Mouse (Mus musculus) heart, adult 9 months (tissue): Measurements from ENCODE around the gene Ino80e.
A peak's percentile ranks its signal among the peaks of the same experiment; 100 is the strongest.

Source experiments
- DNase-seq, 2 experiments: peaks; one replicate each; pipeline ENCODE4 v3.0.0; 2022; ENCODE audit warnings: low spot score in 2 of 2

Gene Ino80e

DNA sequence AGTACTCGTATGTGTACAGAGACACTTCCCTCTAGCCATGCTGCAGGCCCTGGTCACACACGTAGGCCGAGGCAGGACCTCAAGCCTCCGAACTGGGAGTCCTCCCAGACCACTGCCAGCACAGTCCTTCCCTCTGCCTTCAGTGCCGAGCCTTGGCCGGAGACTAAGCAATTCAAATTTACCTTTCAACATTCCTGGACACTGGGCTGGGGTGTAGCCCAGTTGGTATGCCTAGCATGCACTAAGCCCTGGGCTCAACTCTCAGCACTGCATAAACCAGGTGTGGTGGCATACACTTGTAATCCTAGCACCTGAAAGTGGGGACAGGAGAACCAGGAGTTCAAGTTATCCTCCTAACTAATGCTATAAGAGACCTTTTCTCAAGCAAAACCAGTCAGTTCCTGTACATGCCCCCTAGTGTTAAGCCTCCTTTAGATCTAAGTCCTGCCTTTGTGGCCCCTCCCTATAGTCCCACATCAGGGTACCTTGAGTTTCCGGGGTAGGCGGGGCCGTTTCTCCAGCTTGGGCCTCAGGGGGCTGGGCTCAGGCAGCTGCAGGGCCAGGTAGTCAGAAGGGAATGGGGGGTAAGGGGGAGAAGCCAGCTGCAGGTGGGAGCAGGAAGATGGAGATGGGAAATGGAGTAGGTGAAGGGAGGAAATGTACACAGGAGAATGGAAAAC, 5.3 kb downstream of the Ino80e start:
- no peak for DNase-seq

DNA sequence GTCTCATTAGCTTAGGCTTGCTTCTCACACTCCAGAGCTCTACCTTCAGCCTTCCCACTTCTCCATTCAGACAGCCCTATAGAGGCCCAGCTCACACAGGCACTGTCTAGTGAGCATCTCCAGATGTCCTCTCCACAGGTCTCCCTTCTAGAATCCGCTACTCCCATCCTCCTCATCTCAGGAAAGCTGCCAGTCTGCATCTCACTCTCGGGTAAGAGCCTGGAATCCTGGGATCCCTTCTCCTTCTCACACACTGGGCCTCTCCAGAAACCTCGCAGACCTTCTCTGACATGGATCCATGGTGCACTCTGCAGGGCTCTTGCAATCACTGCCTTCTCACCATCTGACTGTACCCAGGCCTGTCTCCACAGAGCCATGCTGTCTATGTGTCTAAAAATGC, 6.5 kb downstream of the Ino80e start:
- DNase-seq = no peak

DNA sequence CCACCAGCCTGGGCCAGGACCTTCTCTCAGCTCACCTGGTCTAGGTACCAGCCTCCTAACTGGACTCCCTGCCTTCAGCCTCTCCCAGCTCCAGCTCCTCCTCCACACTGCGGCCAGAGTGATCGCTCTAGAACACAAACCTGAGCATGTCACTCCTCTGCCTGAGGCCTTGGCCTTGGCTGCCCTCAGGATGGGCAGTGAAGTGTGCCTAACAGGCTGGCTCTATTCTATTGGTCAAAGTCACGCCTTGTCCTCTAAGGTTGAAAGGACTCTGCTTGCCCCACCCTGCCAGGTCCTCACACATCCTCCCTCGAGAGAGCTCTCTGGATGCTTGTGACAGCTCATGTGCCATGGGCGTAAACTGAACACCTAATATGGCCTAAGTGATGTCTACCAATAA, 8.7 kb downstream of the Ino80e start:
- DNase-seq = no peak

DNA sequence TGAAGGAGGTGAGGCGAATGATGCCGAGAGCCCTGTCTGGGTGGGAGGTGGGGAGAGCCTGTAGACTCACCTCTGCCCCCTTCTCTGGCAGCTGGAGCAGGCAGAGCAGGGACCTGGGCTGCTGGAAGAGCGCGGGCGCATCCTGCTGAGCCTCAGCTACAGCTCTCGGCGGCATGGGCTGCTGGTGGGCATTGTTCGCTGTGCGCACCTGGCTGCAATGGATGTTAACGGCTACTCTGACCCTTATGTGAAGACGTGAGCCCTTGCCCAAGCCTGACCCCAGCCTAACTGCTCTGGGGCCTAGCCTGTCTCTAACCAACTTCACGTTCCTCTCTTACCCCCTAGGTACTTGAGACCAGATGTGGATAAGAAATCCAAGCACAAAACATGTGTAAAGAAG, 11.0 kb downstream of the Ino80e start:
- no peak for DNase-seq

DNA sequence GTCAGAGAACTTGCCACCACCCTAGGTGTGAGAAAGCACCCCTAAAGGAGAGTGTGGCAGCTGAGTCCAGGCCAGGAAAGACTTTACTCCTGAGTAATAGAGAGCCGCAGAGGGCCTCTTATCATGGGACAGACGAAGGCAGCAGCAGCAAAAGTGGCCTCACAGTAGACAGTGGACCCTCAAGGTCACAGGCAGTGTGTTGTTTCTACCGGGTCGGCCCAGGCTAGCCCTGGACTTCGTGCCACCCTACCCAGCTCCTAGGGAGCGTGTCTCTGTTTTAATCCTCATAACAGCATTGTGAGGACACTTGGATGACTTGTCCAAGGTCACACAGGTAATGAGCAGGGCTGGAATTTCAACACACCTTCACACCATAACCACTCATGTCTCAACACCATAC, 12.0 kb downstream of the Ino80e start:
- DNase-seq = no peak

DNA sequence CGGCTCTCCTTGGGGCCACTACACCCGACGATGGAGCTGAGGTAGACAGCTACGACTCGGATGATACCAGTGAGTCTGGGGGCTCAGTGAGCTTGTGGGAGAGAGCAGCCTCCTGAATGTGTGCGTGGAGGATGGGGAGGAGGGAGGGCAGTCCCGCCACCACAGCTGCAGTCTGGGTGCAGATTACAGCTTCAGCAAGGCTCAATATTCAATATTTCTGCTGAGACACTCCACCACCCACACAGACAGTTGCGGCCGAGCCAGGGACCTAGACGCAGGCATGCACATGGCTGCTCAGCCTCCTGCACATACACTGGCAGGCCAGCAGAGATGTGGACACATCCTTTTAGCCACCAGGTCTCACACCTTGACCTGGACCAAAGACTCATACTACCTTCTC, 13.4 kb downstream of the Ino80e start:
- no peak for DNase-seq

DNA sequence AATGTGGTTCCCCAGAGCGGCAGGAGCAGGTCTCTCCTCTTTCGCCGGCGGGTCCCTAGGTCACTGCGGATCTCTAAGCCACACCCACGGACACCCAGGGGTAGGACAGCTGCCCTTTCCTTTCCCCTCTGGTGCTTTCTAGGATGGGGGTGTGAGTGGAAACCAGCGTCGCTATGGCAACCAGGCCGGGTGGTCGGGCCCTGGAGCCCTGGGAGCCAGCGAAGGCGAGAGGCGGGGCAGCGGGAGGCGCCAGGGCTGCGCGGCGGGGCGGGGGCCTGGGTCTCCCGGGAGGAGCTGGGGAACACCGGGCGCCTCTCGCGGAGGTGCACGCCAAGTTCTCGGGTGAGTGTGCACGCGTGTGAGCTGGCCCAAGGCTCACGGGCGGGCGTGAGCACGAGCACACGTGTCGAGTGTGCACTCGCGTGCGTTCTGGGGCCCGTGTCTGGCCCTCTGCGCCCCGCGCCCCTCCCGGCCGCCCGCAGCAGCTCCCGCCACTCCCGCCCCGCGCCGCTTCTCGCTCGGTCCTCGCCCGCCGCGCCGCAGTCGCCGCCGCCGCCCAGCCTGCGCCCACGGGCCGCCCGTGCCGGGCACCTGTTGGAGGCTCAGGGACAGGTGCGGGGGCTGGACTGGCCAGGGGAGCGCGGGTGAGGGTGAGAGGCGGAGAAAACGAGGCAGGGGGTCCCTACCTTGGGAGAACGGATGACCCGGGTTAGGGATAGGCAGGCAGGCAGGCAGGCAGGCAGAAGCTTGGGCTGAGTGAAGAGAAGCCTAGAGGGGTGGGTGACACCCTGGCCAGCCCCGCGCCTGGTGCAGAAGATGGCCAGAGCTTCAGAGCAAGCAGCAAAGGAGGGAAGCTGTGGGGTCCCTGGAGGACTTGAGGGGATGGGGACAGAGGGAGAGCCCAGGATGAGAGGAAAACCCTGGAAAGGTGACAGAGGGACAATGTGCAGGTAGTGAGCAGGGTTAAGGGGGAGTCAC, 14.5 kb downstream of the Ino80e start:
- DNase-seq = no peak

DNA sequence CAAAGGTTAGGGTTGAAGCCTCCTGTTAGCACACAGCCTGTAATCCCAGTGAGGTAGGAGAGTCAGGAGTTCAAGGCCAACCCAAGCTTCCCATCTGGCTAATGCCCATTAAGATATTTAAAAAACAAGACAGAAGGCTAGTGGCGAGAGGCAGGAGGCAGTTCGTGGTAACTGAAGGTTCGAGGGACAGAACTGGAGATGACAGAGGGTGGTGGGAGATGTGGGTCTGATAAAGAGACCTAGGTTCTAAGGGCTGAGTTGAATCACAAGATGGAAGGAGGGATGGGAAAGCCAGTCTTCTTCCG, 15.1 kb downstream of the Ino80e start, which contains the start of gene Doc2a:
TSS of gene Doc2a (plus strand) at position 301 of the 305 bp plus-strand sequence.
- no peak for DNase-seq

DNA sequence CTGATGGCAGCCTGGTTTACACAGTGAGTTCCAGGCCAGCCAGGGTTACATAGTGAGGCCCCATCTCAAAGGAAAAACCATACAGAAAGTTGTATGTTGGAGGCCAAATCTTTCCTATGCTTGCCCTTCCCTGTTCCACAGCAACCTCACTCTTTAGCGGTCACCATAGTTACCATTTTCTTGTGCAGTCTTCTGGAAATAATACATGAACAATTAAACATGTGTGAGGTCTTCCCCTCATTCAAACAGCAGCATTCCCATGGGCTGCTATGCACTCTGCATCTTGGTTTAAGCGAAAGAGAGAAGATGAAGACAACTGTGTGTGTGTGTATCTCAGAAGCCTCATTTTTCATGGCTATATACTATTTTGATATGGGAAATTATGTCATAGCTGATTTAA, 16.7 kb downstream of the Ino80e start:
- no peak for DNase-seq

DNA sequence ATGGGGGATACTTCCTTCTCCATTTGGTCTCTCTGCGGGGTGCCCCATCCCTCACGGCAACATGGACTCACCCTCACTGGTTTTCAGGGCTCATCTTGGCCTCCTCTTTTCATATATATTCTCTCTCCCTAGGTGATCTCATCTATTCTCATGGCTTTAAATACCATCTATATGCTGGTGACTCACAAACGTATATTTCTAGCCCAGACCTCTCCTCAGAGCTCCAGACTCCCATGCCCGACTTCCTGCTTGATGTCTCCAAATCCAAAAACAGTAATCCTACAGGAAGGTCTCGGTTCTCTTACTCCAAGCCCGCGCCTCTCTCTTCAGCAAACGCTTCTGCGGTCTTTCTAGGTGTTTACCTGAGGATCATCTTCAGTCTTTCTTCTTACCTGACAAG, 18.9 kb downstream of the Ino80e start:
- no peak for DNase-seq

DNA sequence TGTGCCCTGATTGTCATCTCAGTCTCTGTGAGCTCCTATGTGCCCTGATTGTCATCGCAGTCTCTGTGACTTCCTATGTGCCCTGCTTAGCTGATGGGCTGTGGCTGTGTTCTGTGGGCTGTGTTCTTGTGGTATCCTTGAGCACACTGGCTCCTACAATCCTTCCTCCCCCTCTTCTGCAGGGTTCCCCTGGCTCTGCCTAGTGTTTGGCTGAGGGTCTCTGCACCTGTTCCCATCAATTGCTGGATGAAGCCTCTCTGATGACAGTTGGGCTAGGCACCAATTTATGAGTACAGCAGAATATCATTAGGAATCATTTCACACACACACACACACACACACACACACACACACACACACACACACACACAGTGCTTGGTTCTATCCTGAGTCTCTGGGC, 28.9 kb downstream of the Ino80e start:
- no peak for DNase-seq

DNA sequence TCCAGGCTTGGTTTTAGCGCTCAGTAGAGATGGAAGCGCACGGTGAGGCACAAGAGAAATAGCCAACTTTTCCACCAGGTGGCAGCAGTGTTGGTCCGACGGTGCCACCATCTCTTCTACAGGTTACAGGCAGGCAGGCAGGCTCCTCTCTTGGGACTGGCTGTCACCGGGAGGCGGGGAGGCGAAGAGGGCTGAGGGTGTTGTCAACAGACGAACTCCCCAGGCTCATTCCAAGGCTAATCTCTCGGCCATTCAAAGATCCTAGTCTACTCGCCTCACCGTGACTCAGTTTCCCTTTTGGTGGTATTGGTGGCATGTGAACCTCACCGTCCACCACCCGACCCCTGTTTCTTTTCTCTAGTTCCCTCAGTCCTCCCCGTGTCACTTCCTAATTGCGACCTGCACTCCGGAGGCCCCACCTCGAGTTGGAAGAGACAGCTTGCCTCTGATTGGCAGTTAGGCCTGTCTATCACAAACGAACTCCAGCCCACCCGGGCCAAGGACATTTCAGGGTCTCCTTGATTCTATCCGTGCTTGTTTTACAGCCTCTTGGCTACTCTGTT, 30.1 kb downstream of the Ino80e start:
- DNase-seq = peak; percentile 58 to 62

DNA sequence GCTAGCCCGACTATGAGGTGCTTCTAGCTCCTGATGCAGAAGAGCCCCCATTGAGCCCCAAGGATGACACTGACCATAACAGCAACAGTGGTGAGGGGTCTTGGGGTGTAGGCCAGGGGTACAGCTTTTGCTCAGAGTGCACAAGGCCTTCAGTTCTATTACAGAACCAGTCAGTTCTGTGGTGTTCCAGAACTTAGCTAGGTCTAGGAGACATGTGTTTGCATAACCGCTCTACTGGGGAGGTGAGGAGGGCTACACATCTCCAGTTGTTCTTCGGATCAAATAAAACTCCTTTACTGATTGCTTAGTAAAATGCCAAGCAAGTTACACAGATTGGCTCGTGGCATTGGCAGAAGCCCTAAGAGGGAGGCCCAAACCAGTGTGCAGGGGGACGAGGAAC, 30.6 kb downstream of the Ino80e start, which contains the start of gene 4930451I11Rik:
TSS of gene 4930451I11Rik (minus strand) at position 101 of the 400 bp plus-strand sequence.
- no peak for DNase-seq

DNA sequence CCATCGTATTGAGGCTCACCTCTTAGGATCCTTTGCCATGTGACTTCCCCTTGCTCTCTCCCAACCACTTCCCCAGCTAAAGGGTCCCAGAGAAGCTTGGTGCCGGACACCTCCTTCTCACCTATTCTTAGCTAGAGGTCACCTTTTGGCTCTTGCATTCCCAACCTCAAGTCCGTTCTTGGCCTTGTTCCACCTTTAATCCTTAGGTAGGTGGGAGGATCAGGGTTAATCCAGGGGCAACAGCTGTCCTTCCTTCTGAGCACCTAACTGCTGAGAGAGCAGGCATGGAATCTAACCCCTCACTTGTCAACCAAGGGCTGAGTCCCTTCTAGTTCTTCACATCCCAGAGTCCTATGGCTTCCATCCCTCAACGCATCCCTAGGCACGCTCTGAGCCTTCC, 36.2 kb downstream of the Ino80e start:
- DNase-seq = no peak

DNA sequence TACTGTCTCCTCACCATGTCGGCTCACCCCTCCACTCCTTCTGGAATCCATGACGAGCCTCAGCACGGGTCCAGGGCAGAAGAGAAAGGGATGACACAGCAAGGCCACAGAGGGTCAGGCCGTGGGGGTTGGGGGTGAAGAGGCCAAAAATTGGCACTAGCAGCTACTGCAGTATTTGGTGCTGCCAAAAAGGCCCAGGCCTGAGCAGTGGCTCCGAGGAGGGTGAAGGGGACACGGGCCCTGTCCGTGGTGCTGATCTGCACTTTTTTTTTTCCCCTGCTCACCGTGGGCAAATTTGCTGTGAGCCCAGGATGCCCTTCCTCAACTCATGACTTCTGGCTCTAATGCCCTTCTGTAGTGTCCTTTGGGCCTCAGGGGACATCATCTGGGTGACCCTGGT, 36.8 kb downstream of the Ino80e start:
- no peak for DNase-seq

DNA sequence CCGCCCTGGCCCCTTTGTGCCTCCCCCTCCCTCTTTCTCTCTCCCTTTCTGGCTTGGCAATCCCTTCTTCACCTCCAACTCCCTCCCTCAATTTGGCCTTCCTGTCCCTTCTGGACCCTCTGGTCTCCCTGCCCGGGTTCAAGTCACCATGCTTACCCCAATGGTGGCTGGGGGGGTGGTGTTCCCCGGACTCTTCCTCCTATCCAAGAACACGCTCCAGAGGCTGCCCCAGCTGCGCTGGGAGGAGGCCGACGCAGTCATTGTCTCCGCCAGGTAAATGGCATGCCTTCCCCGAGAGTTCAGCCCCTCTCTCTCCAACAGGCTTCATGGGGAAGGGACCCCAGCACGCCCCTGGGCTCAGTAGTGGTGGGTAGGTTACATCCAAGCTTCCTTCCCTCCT, 38.2 kb downstream of the Ino80e start:
- DNase-seq = no peak

DNA sequence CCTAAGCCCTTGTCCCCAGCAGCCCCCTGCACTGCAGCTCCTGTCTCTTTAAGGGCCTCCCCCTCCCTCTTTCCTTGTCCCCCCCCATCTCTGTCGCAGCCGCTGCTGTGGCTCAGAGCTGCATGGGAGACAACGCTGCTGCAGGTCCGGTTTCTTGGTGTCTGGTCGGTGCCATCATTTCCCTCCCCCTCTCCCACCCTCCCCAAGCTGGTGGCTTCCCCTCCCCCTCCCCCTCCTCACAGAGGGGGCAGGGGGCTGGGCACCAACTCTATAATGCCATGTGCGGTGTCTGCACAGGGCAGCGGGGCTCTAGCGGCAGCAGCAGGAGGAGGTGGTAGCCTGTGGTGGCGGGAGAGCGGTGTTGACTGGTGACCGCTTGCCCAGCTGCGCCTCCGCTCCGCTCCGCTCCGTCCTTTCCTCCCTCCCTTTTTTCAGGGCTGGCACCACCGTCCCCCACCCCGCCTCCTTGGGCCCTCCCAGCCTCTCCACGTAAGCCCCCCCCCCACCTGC, 38.9 kb downstream of the Ino80e start:
- DNase-seq = no peak

DNA sequence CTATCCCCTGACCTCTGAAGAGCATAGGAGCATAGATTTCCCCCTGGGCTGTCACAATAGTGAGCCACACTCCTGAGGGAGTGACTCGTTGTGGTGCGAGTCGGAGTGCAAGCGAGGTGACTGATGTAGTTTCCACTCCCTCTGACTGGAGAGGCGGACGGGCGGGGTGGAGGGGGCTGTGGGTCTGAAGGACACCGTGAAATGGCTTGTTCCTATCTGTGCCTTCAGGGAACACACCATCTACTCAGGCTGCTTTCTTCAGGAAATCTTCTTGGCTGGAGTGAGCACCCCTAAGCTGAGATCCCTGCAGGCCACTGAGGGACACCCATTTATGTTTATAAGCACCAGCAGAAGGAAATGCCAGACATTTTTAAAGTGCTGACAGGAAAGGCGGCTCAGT, 39.4 kb downstream of the Ino80e start:
- DNase-seq = peak; percentile 29 to 64

DNA sequence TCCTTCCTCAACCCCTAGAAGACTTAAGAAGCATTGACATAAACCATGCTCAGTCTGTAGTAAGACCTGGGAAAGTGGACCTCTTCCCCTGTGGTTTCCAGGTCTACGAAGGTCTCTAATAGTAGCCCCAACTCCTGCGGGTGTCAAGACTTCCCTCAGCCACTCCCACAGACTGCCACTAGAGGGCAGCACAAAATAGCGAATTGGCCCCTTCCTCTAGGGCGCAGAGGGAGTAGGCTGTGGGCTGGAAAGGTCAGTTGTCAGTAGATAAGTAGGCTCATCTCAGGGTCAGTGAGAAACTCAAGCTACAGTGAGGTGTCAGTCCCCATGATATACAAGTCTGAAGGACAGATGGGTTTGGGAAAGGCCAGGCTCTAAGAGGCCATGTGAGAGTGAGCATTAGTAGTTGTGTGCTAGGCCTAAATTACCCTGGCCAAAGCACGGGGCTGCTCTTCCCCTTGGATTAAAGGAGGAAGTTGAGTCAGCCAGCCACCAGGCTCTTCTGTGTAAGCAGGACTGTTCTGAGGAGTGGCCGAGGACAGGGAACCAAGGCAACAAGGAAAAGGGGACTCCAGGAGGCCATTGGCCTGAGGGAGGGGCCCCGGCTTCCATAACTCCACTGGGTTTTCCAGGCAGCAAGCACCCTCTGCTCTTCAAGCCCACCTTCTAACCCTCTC, 40.2 kb downstream of the Ino80e start:
- DNase-seq = peak; percentile 74 to 83

DNA sequence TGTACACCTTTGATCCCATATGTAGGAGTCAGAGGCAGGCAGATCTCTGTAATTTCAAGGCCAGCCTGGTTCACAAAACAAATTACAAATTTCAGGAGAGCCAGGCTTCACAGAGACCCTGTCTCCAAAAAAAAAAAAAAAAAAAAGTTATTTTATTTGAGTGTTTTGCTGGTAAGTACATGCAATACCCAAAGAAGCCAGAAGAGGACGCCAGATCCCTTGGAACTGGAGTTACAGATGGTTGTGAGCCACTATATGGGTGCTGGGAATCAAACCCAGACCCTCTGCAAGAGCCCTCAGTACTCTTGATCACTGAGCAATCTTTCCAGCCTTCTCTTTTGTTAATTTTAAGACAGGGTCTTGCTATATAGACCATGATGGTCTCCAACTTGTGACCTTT, 43.4 kb downstream of the Ino80e start:
- DNase-seq = no peak

DNA sequence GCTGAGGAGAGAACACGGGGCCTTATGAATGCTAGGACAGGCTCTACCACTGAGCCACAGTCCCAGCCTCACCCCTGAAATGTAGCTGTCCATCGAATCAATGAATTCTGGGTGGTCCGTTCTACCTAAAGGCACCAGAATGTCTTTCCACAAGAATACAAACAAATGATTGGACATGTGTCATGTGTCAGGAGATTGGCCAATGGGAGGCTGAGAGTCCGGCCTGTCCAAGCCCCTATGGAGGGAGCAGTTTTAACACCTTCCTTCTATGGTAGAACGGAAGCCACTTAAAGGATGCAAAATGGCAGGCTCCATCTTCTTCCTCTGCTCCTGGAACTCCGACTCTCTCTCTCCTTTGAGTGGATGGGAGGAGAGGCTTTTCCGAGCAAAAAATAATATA, 44.6 kb downstream of the Ino80e start:
- no peak for DNase-seq

DNA sequence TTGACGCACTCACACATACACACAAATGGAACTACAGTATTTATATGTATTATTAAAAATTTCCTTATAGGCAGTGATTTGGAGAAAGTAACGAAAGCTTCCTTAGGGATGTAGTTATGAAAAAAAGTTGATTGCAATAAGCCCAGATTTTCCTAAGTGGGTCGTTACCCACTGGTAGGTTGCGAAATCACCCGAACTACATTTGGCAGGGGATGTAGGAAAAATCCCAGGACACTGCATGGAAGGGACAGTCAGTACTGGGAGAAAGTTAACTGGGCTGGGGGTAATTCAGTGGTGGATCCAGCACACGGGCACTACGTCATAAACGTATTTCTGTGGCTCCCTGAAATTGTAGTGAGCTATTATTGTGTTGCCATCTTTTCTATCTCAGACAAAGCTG, 45.7 kb downstream of the Ino80e start:
- peak in 1 of 2 experiments; percentile 65 for DNase-seq
